Mouse (Mus musculus): ENCODE measurements around the gene Entpd1. TPM values are rescaled to one million over a fixed set of nuclear protein-coding genes. Genes with fewer than 3 reads are reported as not detected.

Entpd1 gene
- total RNA-seq, 1 experiment, result 1.2 TPM

DNA sequence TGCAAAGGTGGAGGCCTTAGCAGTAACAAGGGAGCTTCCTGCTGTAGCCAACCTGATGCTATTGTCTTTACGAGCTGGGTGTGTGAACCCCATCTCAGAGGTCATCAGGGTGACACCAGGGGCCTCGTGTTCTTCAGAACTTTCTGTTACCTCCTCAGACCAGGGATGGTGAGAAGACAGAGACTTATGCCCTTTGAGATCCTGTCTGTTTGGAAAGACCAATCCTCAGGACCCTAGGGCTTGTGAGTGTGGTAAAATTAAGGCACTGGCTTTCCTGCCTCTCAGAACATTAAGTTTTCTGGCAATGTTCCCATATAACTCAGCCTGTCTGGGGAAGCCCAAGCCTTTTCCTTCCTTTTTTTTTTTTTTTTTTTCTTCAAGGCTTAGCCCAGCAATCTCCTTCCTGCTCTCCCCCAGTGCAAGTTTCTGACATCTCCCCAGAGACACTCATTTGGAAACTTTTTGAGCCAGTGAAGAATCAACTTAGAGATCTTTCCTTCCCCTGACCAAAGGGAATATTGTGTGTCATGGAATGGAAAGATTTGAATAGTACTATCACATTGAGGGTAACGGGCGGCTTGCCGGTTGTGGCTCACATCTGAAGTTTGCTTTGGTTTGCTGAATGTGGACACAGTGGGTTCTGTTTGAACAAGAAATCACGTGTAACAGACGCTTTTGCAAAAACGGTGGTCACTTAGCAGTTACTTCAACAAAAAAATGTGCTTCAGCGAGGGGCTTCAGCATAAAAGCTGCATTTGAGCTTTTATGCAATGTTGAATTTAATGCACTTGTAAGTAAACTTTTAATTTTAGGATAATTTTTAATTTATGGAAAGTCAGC lies 35.4 kb downstream of the Entpd1 start:
- no peak overlapping the region for H3K4me3 ChIP-seq (ENCODE audit: insufficient read depth in 1 of 2, low read depth in 1 of 2, low read length in 2 of 2, poor library complexity in 1 of 2, severe bottlenecking in 1 of 2)
- DNase-seq (ENCODE audit: low read depth, low spot score), result no peak

DNA sequence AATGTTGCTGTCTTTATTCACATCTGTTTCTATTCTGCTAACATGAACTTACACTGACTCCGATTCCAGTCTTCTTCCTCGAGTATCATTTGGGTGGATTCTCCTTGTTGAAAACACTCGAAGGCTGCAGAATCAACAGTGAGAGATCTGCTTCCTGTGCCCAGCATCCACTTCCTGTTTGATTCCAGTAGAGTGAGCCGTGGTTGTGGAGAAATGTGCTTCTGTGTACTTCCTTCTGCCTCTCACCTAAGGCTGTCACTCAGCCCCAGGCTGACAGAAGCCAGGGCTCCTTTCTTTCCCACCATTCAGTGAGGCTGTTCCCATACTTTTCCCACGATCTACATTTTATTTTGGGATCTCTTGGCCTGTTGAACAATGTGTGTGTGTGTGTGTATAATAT lies 37.9 kb downstream of the Entpd1 start:
- in situ Hi-C loops (cut with MboI; ENCODE audit: low sequenced_read_pairs in 2 of 2, unreplicated experiment in 2 of 2), result no loop called here
- Histone ChIP-seq H3K4me3 (ENCODE audit: insufficient read depth in 1 of 2, low read depth in 1 of 2, low read length in 2 of 2, poor library complexity in 1 of 2, severe bottlenecking in 1 of 2) (no peak overlapping the region), H3K4me1 (ENCODE audit: control insufficient read depth in 2 of 2, insufficient read depth in 2 of 2, low read length in 2 of 2, poor library complexity in 1 of 2) (no peaks in the 10 kb centered on the region), H3K36me3 (ENCODE audit: control insufficient read depth, insufficient read depth, low read length, poor library complexity, severe bottlenecking) (no peaks in the 10 kb centered on the region), H3K9me3 (ENCODE audit: control insufficient read depth, insufficient read depth, low read depth, low read length) (no peaks in the 10 kb centered on the region), H3K27ac (ENCODE audit: insufficient read depth, low read depth, low read length, poor library complexity, severe bottlenecking) (no peak overlapping the region), H3K9ac (ENCODE audit: insufficient read depth, low read depth, low read length, poor library complexity, severe bottlenecking) (no peak overlapping the region)
- DNase-seq (ENCODE audit: low read depth, low spot score), result no peak
- TF ChIP-seq MAFK (IDR thresholded peaks at IDR 0.05; ENCODE audit: insufficient read depth, low read depth, low read length), result no peak
- TF ChIP-seq ZNF384 (IDR thresholded peaks at IDR 0.05; ENCODE audit: low read depth, low read length), result no peak
- TF ChIP-seq HCFC1 (IDR thresholded peaks at IDR 0.05; ENCODE audit: borderline replicate concordance, insufficient read depth, low read length), result no peak
- no peak for TF ChIP-seq CHD2 (IDR thresholded peaks at IDR 0.05; ENCODE audit: low read depth, low read length)
- no peak for TF ChIP-seq ZC3H11A (IDR thresholded peaks at IDR 0.05; ENCODE audit: borderline replicate concordance, low read depth, low read length)

More for the DNA sequence above, 35.4 kb downstream of the Entpd1 start:
- no peaks in the 10 kb centered on the region for H3K36me3 ChIP-seq (ENCODE audit: control insufficient read depth, insufficient read depth, low read length, poor library complexity, severe bottlenecking)
- H3K27ac ChIP-seq (ENCODE audit: insufficient read depth, low read depth, low read length, poor library complexity, severe bottlenecking), result no peak overlapping the region
- in situ Hi-C loops (cut with MboI; ENCODE audit: low sequenced_read_pairs in 2 of 2, unreplicated experiment in 2 of 2), result no loop called here
- TF ChIP-seq ZNF384 (IDR thresholded peaks at IDR 0.05; ENCODE audit: low read depth, low read length), result no peak
- no peak for TF ChIP-seq MAFK (IDR thresholded peaks at IDR 0.05; ENCODE audit: insufficient read depth, low read depth, low read length)
- TF ChIP-seq ZC3H11A (IDR thresholded peaks at IDR 0.05; ENCODE audit: borderline replicate concordance, low read depth, low read length), result no peak
- TF ChIP-seq CHD2 (IDR thresholded peaks at IDR 0.05; ENCODE audit: low read depth, low read length), result no peak
- no peak for TF ChIP-seq HCFC1 (IDR thresholded peaks at IDR 0.05; ENCODE audit: borderline replicate concordance, insufficient read depth, low read length)
- H3K9ac ChIP-seq (ENCODE audit: insufficient read depth, low read depth, low read length, poor library complexity, severe bottlenecking), result no peak overlapping the region
- H3K4me1 ChIP-seq (ENCODE audit: control insufficient read depth in 2 of 2, insufficient read depth in 2 of 2, low read length in 2 of 2, poor library complexity in 1 of 2), result no peaks in the 10 kb centered on the region
- no peaks in the 10 kb centered on the region for H3K9me3 ChIP-seq (ENCODE audit: control insufficient read depth, insufficient read depth, low read depth, low read length)

DNA sequence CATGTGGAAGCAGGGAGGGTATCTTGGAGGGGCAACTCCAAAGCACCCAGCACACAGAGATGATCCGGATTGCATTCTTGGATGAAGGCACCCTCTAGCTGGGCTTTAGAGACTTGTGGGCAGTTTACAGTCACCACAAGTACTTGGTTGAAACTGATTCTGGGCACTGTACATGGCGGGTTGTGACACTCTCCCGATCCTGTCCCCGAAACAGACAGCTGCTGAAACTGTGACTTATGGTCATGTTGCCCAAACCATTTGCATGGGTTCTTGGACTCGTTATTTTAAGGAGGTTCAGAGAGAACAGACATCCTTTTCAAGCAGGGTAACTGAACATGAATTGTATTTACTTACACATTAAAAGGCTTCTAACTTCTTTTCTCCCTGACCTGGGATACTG lies 44.0 kb downstream of the Entpd1 start:
- H3K4me3 ChIP-seq (ENCODE audit: insufficient read depth in 1 of 2, low read depth in 1 of 2, low read length in 2 of 2, poor library complexity in 1 of 2, severe bottlenecking in 1 of 2), result no peak overlapping the region
- no peak overlapping the region for H3K9ac ChIP-seq (ENCODE audit: insufficient read depth, low read depth, low read length, poor library complexity, severe bottlenecking)
- DNase-seq (ENCODE audit: low read depth, low spot score), result no peak
- peaks cover 0 to 4% of the 10 kb centered on the region in 2 experiments; a peak in 2 of 4 replicates for H3K4me1 ChIP-seq (ENCODE audit: control insufficient read depth in 2 of 2, insufficient read depth in 2 of 2, low read length in 2 of 2, poor library complexity in 1 of 2)
- no peak overlapping the region for H3K27ac ChIP-seq (ENCODE audit: insufficient read depth, low read depth, low read length, poor library complexity, severe bottlenecking)
- H3K36me3 ChIP-seq (ENCODE audit: control insufficient read depth, insufficient read depth, low read length, poor library complexity, severe bottlenecking), result no peaks in the 10 kb centered on the region
- in situ Hi-C loops (cut with MboI; ENCODE audit: low sequenced_read_pairs in 2 of 2, unreplicated experiment in 2 of 2), result no loop called here
- no peaks in the 10 kb centered on the region for H3K9me3 ChIP-seq (ENCODE audit: control insufficient read depth, insufficient read depth, low read depth, low read length)
- no peak for TF ChIP-seq HCFC1 (IDR thresholded peaks at IDR 0.05; ENCODE audit: borderline replicate concordance, insufficient read depth, low read length)

DNA sequence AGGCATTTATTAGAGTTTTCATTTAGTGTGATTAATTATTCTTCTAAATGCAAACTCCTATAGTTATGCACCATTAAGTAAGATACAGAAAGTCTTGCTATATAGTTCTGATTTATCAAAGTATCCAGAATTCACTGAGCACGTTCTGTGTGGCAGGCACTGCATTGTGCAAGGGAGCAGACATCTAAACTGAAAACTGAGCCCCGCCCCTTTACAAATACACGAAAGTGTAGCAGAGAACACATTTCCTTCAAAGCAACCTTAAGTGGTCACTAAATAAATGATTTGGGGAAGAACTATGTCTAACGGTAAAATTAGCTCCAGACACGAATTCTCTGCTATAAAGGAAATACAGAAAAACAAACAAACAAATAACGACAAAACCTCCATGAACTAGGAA lies 46.1 kb downstream of the Entpd1 start:
- no peak for DNase-seq (ENCODE audit: low read depth, low spot score)
- H3K9ac ChIP-seq (ENCODE audit: insufficient read depth, low read depth, low read length, poor library complexity, severe bottlenecking), result no peak overlapping the region
- no peak overlapping the region for H3K27ac ChIP-seq (ENCODE audit: insufficient read depth, low read depth, low read length, poor library complexity, severe bottlenecking)
- peaks cover 0 to 4% of the 10 kb centered on the region in 2 experiments; a peak in 2 of 4 replicates for H3K4me1 ChIP-seq (ENCODE audit: control insufficient read depth in 2 of 2, insufficient read depth in 2 of 2, low read length in 2 of 2, poor library complexity in 1 of 2)
- in situ Hi-C loops (cut with MboI; ENCODE audit: low sequenced_read_pairs in 2 of 2, unreplicated experiment in 2 of 2), result no loop called here
- H3K9me3 ChIP-seq (ENCODE audit: control insufficient read depth, insufficient read depth, low read depth, low read length), result no peaks in the 10 kb centered on the region
- H3K36me3 ChIP-seq (ENCODE audit: control insufficient read depth, insufficient read depth, low read length, poor library complexity, severe bottlenecking), result no peaks in the 10 kb centered on the region
- TF ChIP-seq ZNF384 (IDR thresholded peaks at IDR 0.05; ENCODE audit: low read depth, low read length) (no peak), ZC3H11A (IDR thresholded peaks at IDR 0.05; ENCODE audit: borderline replicate concordance, low read depth, low read length) (no peak), MAFK (IDR thresholded peaks at IDR 0.05; ENCODE audit: insufficient read depth, low read depth, low read length) (no peak), HCFC1 (IDR thresholded peaks at IDR 0.05; ENCODE audit: borderline replicate concordance, insufficient read depth, low read length) (no peak), CHD2 (IDR thresholded peaks at IDR 0.05; ENCODE audit: low read depth, low read length) (no peak)
- H3K4me3 ChIP-seq (ENCODE audit: insufficient read depth in 1 of 2, low read depth in 1 of 2, low read length in 2 of 2, poor library complexity in 1 of 2, severe bottlenecking in 1 of 2), result no peak overlapping the region

All from ES-E14 (cell line).